Mouse (Mus musculus) liver, embryonic 14.5 days (tissue): Measurements from ENCODE around the gene Gtf2h4. TPM values are rescaled to one million over a fixed set of nuclear protein-coding genes. Genes with fewer than 3 reads are reported as not detected.
A peak's percentile ranks its signal among the peaks of the same experiment; 100 is the strongest.

Source experiments
- ATAC-seq: fragments of 200-750 bp; cut with Nextera tagmentation; 2 replicates; pipeline ENCODE4 v1.8.0; 2017; ENCODE audit warnings: moderate number of reproducible peaks, mild to moderate bottlenecking, moderate library complexity; ENCODE audit not compliant: insufficient read depth
- DNase-seq, 3 experiments: peaks; one replicate each; pipeline ENCODE4 v3.0.0-alpha.2; 2012 to 2013; ENCODE audit warnings: low read depth in 3 of 3, low spot score in 3 of 3
- H3K27ac ChIP-seq: fragments of 300-500 bp; sonication (generic); 2 replicates; pipeline ENCODE4 v1.5.1; 2014; ENCODE audit warnings: moderate library complexity, mild to moderate bottlenecking, control low read depth, inconsistent platforms
- H3K27me3 ChIP-seq: fragments of 300-500 bp; sonication (generic); 2 replicates; pipeline ENCODE4 v1.6.1; 2014; ENCODE audit warnings: mild to moderate bottlenecking, low read length, moderate library complexity; ENCODE audit not compliant: control insufficient read depth, insufficient read depth
- H3K36me3 ChIP-seq: fragments of 300-500 bp; sonication (generic); replicated peaks from 2 replicates; pipeline ENCODE4 v1.6.1; 2014; ENCODE audit warnings: low read depth; ENCODE audit not compliant: control insufficient read depth, insufficient read depth
- H3K4me1 ChIP-seq, 2 experiments: fragments of 200-500 bp in 1 of 2; fragments of 300-500 bp in 1 of 2; sonication (generic) in 1 of 2; replicated peaks; 2 replicates each; pipeline ENCODE4 v1.6.1; 2012 to 2014; ENCODE audit warnings: antibody characterized with exemption in 1 of 2, inconsistent platforms in 1 of 2, low read length in 1 of 2; ENCODE audit not compliant: control insufficient read depth in 2 of 2, insufficient read depth in 2 of 2
- H3K4me2 ChIP-seq: fragments of 300-500 bp; sonication (generic); 2 replicates; pipeline ENCODE4 v1.6.1; 2014; ENCODE audit warnings: low read depth, mild to moderate bottlenecking, control low read depth, moderate library complexity
- H3K4me3 ChIP-seq, 2 experiments: fragments of 200-500 bp in 1 of 2; fragments of 300-500 bp in 1 of 2; sonication (generic) in 1 of 2; 2 replicates each; pipeline ENCODE4 v1.5.1; 2012 to 2014; ENCODE audit warnings: low read depth in 2 of 2, low read length in 2 of 2, mild to moderate bottlenecking in 2 of 2, control low read depth in 1 of 2, inconsistent platforms in 1 of 2, moderate library complexity in 1 of 2; ENCODE audit not compliant: insufficient read depth in 1 of 2
- H3K9ac ChIP-seq: fragments of 300-500 bp; sonication (generic); replicated peaks from 2 replicates; pipeline ENCODE4 v1.6.1; 2014; ENCODE audit warnings: mild to moderate bottlenecking, control low read depth, moderate library complexity
- H3K9me3 ChIP-seq: fragments of 300-500 bp; sonication (generic); 2 replicates; pipeline ENCODE4 v1.6.1; 2016; ENCODE audit warnings: low read length, mixed read lengths; ENCODE audit not compliant: control insufficient read depth
- CTCF ChIP-seq: IDR thresholded peaks from 2 replicates; pipeline ENCODE4 v1.5.1; 2016; ENCODE audit warnings: antibody characterized with exemption, low read depth, control low read depth
- EP300 ChIP-seq: IDR thresholded peaks from 2 replicates; pipeline ENCODE4 v1.6.1; 2016; ENCODE audit warnings: antibody characterized with exemption, low read depth
- WGBS: fragments of 180-500 bp; shearing (Covaris S2); extraction: QIAGEN DNeasy Blood & Tissue Kit; methylation state at CpG from one replicate; pipeline ENCODE4 v1.1.7; 2014; ENCODE audit not compliant: insufficient replicate concordance; 5-methylcytosine and 5-hydroxymethylcytosine counted together
- polyA plus RNA-seq, 2 experiments: library from polyadenylated mRNA; depleted of rRNA in 1 of 2; stranded (reverse) in 1 of 2; unstranded in 1 of 2; fragments of >200 nt; fragmentation: Nextera tagmentation in 1 of 2; extraction: Ambion mirVana in 1 of 2; gene quantifications; 2 replicates each; pipeline versions ENCODE4 v1.2.1 to v1.2.3; 2012 to 2014

The Gtf2h4 gene
- polyA plus RNA-seq, 2 experiments, result 18.0 to 23.1 TPM

DNA sequence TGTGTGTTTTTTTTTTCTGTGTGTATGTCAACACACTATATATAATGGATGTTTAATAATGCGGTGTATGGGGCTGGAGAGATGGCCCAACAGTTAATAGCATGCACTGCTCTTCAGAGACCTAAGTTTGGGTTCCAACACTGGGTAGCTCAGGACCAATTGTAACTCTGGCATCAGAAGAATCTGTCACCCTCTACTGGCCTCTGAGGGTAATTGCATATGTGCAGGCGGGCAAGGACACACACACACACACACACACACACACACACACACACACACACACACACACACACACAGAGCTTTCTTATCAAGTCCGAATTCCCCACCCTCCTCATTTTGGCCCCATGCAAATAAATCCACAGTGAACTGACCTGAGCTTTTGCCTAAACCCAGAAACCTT lies 38.3 kb downstream of the Gtf2h4 start:
- H3K27me3 ChIP-seq, result no peaks in the 10 kb centered on the region
- ATAC-seq, result no peak
- H3K9me3 ChIP-seq, result no peaks in the 10 kb centered on the region
- TF ChIP-seq CTCF (no peak), EP300 (no peak)
- H3K4me1 ChIP-seq, result no peaks in the 10 kb centered on the region
- 42% methylated on average over 3 of the region's 3 CpGs for WGBS
- no peak overlapping the region for H3K9ac ChIP-seq
- DNase-seq, result no peak
- no peaks in the 10 kb centered on the region for H3K36me3 ChIP-seq
- H3K4me2 ChIP-seq, result no peak overlapping the region
- no peak overlapping the region for H3K27ac ChIP-seq
- no peak overlapping the region for H3K4me3 ChIP-seq

- no peak overlapping the region for H3K4me2 ChIP-seq
- H3K4me1 ChIP-seq, result no peaks in the 10 kb centered on the region
- H3K4me3 ChIP-seq, result no peak overlapping the region
- 6% methylated on average over 1 of the region's 1 CpGs for WGBS
- DNase-seq, result no peak
- H3K9ac ChIP-seq, result no peak overlapping the region
- no peak for ATAC-seq
- TF ChIP-seq CTCF (peak; percentile 26; the same call in 1 of the 2 replicates), EP300 (no peak)
- H3K36me3 ChIP-seq, result no peaks in the 10 kb centered on the region
- H3K27me3 ChIP-seq, result no peaks in the 10 kb centered on the region
- no peaks in the 10 kb centered on the region for H3K9me3 ChIP-seq
- no peak overlapping the region for H3K27ac ChIP-seq
Observed at GRCm38 (mm10) chr17:35633992-35634391, 39.5 kb downstream of the Gtf2h4 start.

- Histone ChIP-seq H3K4me1 (no peaks in the 10 kb centered on the region), H3K4me3 (no peak within 1 kb of the TSS), H3K9ac (no peak within 1 kb of the TSS), H3K27me3 (no peaks in the 10 kb centered on the region), H3K9me3 (no peaks in the 10 kb centered on the region), H3K27ac (no peak within 1 kb of the TSS), H3K4me2 (no peak within 1 kb of the TSS), H3K36me3 (no peaks in the 10 kb centered on the region)
- 68% methylated on average over 7 of the region's 7 CpGs for WGBS
- no peak for TF ChIP-seq EP300
- no peak for TF ChIP-seq CTCF
- DNase-seq (no peak), ATAC-seq (no peak)
Observed at GRCm38 (mm10) chr17:35626537-35626936, 47.0 kb downstream of the Gtf2h4 start, which contains the start of gene Gm9573. TSS of gene Gm9573 (minus strand) at chr17:35626637.

Other genes starting within 250 kb of the Gtf2h4 start
- gene H2-Q6, start 248.9 kb downstream of the Gtf2h4 start, polyA plus RNA-seq (2012; rRNA removed), result 10.3 and 11.2 TPM in 2 replicates
- gene H2-Q6, start 248.9 kb downstream of the Gtf2h4 start, polyA plus RNA-seq (2014; fragmentation: Nextera tagmentation; extraction: Ambion mirVana), result 7.6 and 11.1 TPM in 2 replicates
- gene H2-Q7, start 234.6 kb downstream of the Gtf2h4 start, polyA plus RNA-seq (2012; rRNA removed), result 21.8 and 24.4 TPM in 2 replicates
- 19.0 and 20.7 TPM in 2 replicates for gene H2-Q7, start 234.6 kb downstream of the Gtf2h4 start, polyA plus RNA-seq (2014; fragmentation: Nextera tagmentation; extraction: Ambion mirVana)
- 119 and 136 TPM in 2 replicates for gene H2-Q10, start 203.7 kb downstream of the Gtf2h4 start, polyA plus RNA-seq (2012; rRNA removed)
- 195 and 206 TPM in 2 replicates for gene H2-Q10, start 203.7 kb downstream of the Gtf2h4 start, polyA plus RNA-seq (2014; fragmentation: Nextera tagmentation; extraction: Ambion mirVana)
- not detected in 2 replicates for gene Pou5f1, start 167.7 kb downstream of the Gtf2h4 start, polyA plus RNA-seq (2012; rRNA removed)
- not detected in 2 replicates for gene Pou5f1, start 167.7 kb downstream of the Gtf2h4 start, polyA plus RNA-seq (2014; fragmentation: Nextera tagmentation; extraction: Ambion mirVana)
- 30.0 and 30.5 TPM in 2 replicates for gene Tcf19, start 156.9 kb downstream of the Gtf2h4 start, polyA plus RNA-seq (2012; rRNA removed)
- gene Tcf19, start 156.9 kb downstream of the Gtf2h4 start, polyA plus RNA-seq (2014; fragmentation: Nextera tagmentation; extraction: Ambion mirVana), result 46.0 and 46.2 TPM in 2 replicates
- 7.5 and 9.4 TPM in 2 replicates for gene Cchcr1, start 156.6 kb downstream of the Gtf2h4 start, polyA plus RNA-seq (2012; rRNA removed)
- gene Cchcr1, start 156.6 kb downstream of the Gtf2h4 start, polyA plus RNA-seq (2014; fragmentation: Nextera tagmentation; extraction: Ambion mirVana), result 3.8 and 4.9 TPM in 2 replicates
- gene Psors1c2, start 140.5 kb downstream of the Gtf2h4 start, polyA plus RNA-seq (2012; rRNA removed), result 0.05 and 0.09 TPM in 2 replicates
- not detected in 2 replicates for gene Psors1c2, start 140.5 kb downstream of the Gtf2h4 start, polyA plus RNA-seq (2014; fragmentation: Nextera tagmentation; extraction: Ambion mirVana)
- gene Cdsn, start 121.6 kb downstream of the Gtf2h4 start, polyA plus RNA-seq (2012; rRNA removed), result not detected in 2 replicates
- not detected in 2 replicates for gene Cdsn, start 121.6 kb downstream of the Gtf2h4 start, polyA plus RNA-seq (2014; fragmentation: Nextera tagmentation; extraction: Ambion mirVana)
- gene 2300002M23Rik, start 106.3 kb downstream of the Gtf2h4 start, polyA plus RNA-seq (2012; rRNA removed), result not detected in 2 replicates
- gene 2300002M23Rik, start 106.3 kb downstream of the Gtf2h4 start, polyA plus RNA-seq (2014; fragmentation: Nextera tagmentation; extraction: Ambion mirVana), result not detected in 2 replicates
- not detected in 2 replicates for gene Sfta2, start 72.2 kb downstream of the Gtf2h4 start, polyA plus RNA-seq (2012; rRNA removed)
- gene Sfta2, start 72.2 kb downstream of the Gtf2h4 start, polyA plus RNA-seq (2014; fragmentation: Nextera tagmentation; extraction: Ambion mirVana), result not detected in 2 replicates
- gene Gm9573, start 47.1 kb downstream of the Gtf2h4 start, polyA plus RNA-seq (2012; rRNA removed), result not detected in 2 replicates
- gene Gm9573, start 47.1 kb downstream of the Gtf2h4 start, polyA plus RNA-seq (2014; fragmentation: Nextera tagmentation; extraction: Ambion mirVana), result not detected in 2 replicates
- 0.02 TPM in 1 of 2 replicates, not detected in the other for gene Mucl3, start 30.0 kb downstream of the Gtf2h4 start, polyA plus RNA-seq (2012; rRNA removed)
- gene Mucl3, start 30.0 kb downstream of the Gtf2h4 start, polyA plus RNA-seq (2014; fragmentation: Nextera tagmentation; extraction: Ambion mirVana), result not detected in 2 replicates
- 7.1 and 7.8 TPM in 2 replicates for gene Vars2, start 6.1 kb downstream of the Gtf2h4 start, polyA plus RNA-seq (2012; rRNA removed)
- gene Vars2, start 6.1 kb downstream of the Gtf2h4 start, polyA plus RNA-seq (2014; fragmentation: Nextera tagmentation; extraction: Ambion mirVana), result 4.0 and 5.8 TPM in 2 replicates
- gene Ddr1, start 30.9 kb upstream of the Gtf2h4 start, polyA plus RNA-seq (2012; rRNA removed), result 1.1 TPM in 2 replicates
- gene Ddr1, start 30.9 kb upstream of the Gtf2h4 start, polyA plus RNA-seq (2014; fragmentation: Nextera tagmentation; extraction: Ambion mirVana), result 1.6 and 1.7 TPM in 2 replicates
- 10.2 and 11.0 TPM in 2 replicates for gene Ier3, start 147.9 kb upstream of the Gtf2h4 start, polyA plus RNA-seq (2012; rRNA removed)
- gene Ier3, start 147.9 kb upstream of the Gtf2h4 start, polyA plus RNA-seq (2014; fragmentation: Nextera tagmentation; extraction: Ambion mirVana), result 11.6 and 13.2 TPM in 2 replicates
- 22.4 and 34.7 TPM in 2 replicates for gene Flot1, start 149.5 kb upstream of the Gtf2h4 start, polyA plus RNA-seq (2012; rRNA removed)
- gene Flot1, start 149.5 kb upstream of the Gtf2h4 start, polyA plus RNA-seq (2014; fragmentation: Nextera tagmentation; extraction: Ambion mirVana), result 27.8 and 29.2 TPM in 2 replicates
- 460 and 467 TPM in 2 replicates for gene Tubb5, start 164.6 kb upstream of the Gtf2h4 start, polyA plus RNA-seq (2012; rRNA removed)
- 330 and 363 TPM in 2 replicates for gene Tubb5, start 164.6 kb upstream of the Gtf2h4 start, polyA plus RNA-seq (2014; fragmentation: Nextera tagmentation; extraction: Ambion mirVana)
- 9.2 and 10.0 TPM in 2 replicates for gene Mdc1, start 167.8 kb upstream of the Gtf2h4 start, polyA plus RNA-seq (2012; rRNA removed)
- 6.3 and 9.1 TPM in 2 replicates for gene Mdc1, start 167.8 kb upstream of the Gtf2h4 start, polyA plus RNA-seq (2014; fragmentation: Nextera tagmentation; extraction: Ambion mirVana)
- gene Nrm, start 187.6 kb upstream of the Gtf2h4 start, polyA plus RNA-seq (2012; rRNA removed), result 15.6 and 18.2 TPM in 2 replicates
- gene Nrm, start 187.6 kb upstream of the Gtf2h4 start, polyA plus RNA-seq (2014; fragmentation: Nextera tagmentation; extraction: Ambion mirVana), result 20.1 and 22.4 TPM in 2 replicates
- 8.7 and 10.7 TPM in 2 replicates for gene Ppp1r18, start 191.9 kb upstream of the Gtf2h4 start, polyA plus RNA-seq (2012; rRNA removed)
- 8.2 and 8.7 TPM in 2 replicates for gene Ppp1r18, start 191.9 kb upstream of the Gtf2h4 start, polyA plus RNA-seq (2014; fragmentation: Nextera tagmentation; extraction: Ambion mirVana)
- gene Dhx16, start 206.1 kb upstream of the Gtf2h4 start, polyA plus RNA-seq (2012; rRNA removed), result 44.8 and 46.0 TPM in 2 replicates
- 25.5 and 30.2 TPM in 2 replicates for gene Dhx16, start 206.1 kb upstream of the Gtf2h4 start, polyA plus RNA-seq (2014; fragmentation: Nextera tagmentation; extraction: Ambion mirVana)
- 14.4 and 18.3 TPM in 2 replicates for gene 2310061I04Rik, start 223.7 kb upstream of the Gtf2h4 start, polyA plus RNA-seq (2012; rRNA removed)
- gene 2310061I04Rik, start 223.7 kb upstream of the Gtf2h4 start, polyA plus RNA-seq (2014; fragmentation: Nextera tagmentation; extraction: Ambion mirVana), result 10.6 and 10.9 TPM in 2 replicates
- gene Atat1, start 236.3 kb upstream of the Gtf2h4 start, polyA plus RNA-seq (2012; rRNA removed), result 8.5 and 8.7 TPM in 2 replicates
- 3.3 and 5.8 TPM in 2 replicates for gene Atat1, start 236.3 kb upstream of the Gtf2h4 start, polyA plus RNA-seq (2014; fragmentation: Nextera tagmentation; extraction: Ambion mirVana)
- 42.6 and 51.6 TPM in 2 replicates for gene Mrps18b, start 242.7 kb upstream of the Gtf2h4 start, polyA plus RNA-seq (2012; rRNA removed)
- gene Mrps18b, start 242.7 kb upstream of the Gtf2h4 start, polyA plus RNA-seq (2014; fragmentation: Nextera tagmentation; extraction: Ambion mirVana), result 73.8 and 74.1 TPM in 2 replicates
- 12.3 and 15.6 TPM in 2 replicates for gene Ppp1r10, start 242.7 kb upstream of the Gtf2h4 start, polyA plus RNA-seq (2012; rRNA removed)
- 15.4 and 17.4 TPM in 2 replicates for gene Ppp1r10, start 242.7 kb upstream of the Gtf2h4 start, polyA plus RNA-seq (2014; fragmentation: Nextera tagmentation; extraction: Ambion mirVana)